Mouse (Mus musculus): ENCODE data around the gene Rnf168. TPM values are rescaled to one million over a fixed set of nuclear protein-coding genes. Genes with fewer than 3 reads are reported as not detected.

Gene Rnf168
- polyA plus RNA-seq, 1 experiment from 2014 or later = 25.5 TPM

DNA sequence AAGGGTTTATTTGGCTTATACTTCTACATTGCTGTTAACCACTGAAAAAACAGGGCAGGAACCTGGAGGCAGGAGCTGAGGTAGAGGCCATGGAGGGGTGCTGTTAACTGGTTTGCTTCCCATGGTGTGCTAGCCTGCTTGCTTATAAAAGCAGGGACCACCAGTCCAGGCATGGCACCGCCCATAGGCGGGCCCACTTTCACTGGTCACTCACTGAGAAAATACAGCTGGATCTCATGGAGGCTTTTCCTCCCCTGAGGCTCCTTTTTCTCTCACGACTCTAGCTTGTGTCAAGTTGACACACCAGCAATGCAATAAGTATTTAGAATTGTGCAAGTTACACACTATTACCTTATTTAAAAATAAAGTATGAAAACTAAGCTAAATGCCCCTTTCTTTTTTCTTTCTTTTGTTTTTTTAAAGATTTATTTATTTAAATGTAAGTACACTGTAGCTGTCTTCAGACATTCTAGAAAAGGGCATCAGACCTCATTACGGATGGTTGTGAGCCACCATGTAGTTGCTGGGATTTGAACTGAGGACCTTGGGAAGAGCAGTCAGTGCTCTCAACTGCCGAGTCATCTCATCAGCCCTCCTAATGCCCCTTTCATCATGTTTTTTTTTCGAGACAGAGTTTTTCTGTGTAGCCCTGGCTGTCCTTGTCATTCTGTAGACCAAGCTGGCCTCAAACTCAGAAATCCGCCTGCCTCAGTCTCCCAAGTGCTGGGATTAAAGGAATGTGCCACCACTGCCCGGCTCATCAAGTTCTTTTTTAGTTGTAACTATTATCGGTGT, 53.8 kb downstream of the Rnf168 start:
- Histone ChIP-seq H3K9me3 (replicated peaks) (no peaks in the 10 kb centered on the region), H3K27me3 (replicated peaks) (no peaks in the 10 kb centered on the region), H3K4me1 (peaks cover 26% of the 10 kb centered on the region), H3K27ac (replicated peaks) (peak overlapping the region; percentile 58; the same call in 1 of the 2 replicates), H3K36me3 (no peaks in the 10 kb centered on the region), H3K4me3 (replicated peaks) (peak overlapping the region; percentile 100), H3K9ac (replicated peaks) (no peak overlapping the region), H3K4me2 (peak overlapping the region; percentile 64)
- 56% methylated on average over 9 of the region's 9 CpGs for WGBS
- no peak for ATAC-seq (ENCODE audit: low FRiP score)

DNA sequence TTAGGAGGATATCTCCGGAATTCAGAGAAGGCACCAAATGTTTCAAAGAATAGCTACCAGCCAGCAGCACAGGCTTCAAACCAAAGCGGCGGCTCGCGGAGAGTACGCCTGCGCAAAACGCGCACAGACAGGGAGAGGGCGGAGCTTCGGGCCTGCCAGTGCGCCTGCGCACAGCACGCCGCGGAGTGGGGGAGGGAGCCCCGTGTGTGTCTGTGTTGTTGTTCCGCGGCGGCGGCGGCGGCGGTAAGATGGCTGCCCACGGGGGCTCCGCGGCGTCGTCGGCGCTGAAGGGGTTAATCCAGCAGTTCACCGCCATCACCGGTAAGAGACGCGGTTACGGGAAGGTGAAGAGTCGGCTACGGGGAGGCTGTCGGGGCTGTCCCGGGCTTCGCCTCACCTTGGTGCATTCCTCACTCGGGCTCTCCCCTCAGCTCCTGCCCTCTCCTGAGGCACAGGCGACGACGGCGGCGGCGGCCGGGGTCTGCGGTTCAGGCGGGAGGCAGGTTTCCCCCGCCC, 54.8 kb downstream of the Rnf168 start, which contains the start of gene Ubxn7:
Ubxn7 (plus strand) TSS at position 218 of the 516 bp plus-strand sequence.
- Histone ChIP-seq H3K9me3 (replicated peaks) (no peaks in the 10 kb centered on the region), H3K27ac (replicated peaks) (peak within 1 kb of the TSS; percentile 97), H3K4me2 (peak within 1 kb of the TSS; percentile 64), H3K9ac (replicated peaks) (peak within 1 kb of the TSS; percentile 98), H3K4me3 (replicated peaks) (peak within 1 kb of the TSS; percentile 100), H3K36me3 (no peaks in the 10 kb centered on the region), H3K4me1 (peaks cover 30% of the 10 kb centered on the region), H3K27me3 (replicated peaks) (no peaks in the 10 kb centered on the region)
- WGBS = under 1% methylated on average over 52 of the region's 52 CpGs
- ATAC-seq (ENCODE audit: low FRiP score) = peak; percentile 98

DNA sequence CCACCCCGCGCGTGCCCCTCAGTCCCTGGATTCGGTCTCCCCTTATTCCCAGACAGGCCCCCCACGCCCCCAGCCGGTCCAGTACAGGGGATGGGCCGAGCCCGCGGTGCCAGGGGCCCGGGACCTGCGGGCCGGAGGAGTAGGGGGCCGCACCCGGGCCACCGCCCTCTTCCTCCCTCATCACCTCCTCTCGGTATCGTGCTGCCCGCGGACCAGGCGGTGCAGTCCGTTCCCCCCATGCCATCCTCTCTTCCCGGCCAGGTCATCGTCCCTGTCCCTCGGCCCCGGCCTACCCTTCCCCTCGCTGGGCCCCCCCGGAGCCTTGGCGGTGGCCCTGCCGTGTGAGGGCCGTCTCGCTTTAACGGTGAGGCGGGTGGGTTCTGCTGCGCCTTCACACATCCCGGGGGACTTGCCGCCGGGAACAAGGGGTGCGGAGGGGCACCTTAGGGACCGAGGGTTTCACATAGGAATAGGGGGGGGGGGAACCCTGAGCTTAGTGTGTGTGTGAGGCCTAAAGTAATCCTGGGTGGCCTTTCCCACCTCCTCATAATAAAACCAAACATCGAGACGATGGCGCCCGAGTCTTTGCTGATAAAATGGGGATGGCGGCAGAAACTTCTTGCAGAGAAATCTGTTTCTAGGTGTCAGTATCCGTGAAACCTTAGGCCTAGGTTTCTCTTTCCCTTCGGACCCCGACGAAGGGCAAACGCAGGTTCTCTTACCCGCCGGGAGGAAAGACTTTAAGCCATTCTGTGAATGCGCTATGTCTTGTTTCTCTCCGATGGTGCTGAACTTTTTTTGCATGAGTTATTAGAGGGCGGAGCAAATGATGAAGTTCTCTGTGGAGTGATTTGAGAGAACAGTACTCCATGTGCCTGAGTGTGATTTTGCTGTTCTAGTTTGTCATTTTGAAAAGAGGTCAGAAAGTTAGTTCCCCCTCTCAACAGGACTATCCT, 55.6 kb downstream of the Rnf168 start:
- H3K9me3 ChIP-seq (replicated peaks) = no peaks in the 10 kb centered on the region
- H3K4me2 ChIP-seq = peak overlapping the region; percentile 64
- WGBS = under 1% methylated on average over 47 of the region's 54 CpGs
- peak; percentile 77 for ATAC-seq (ENCODE audit: low FRiP score)
- H3K27ac ChIP-seq (replicated peaks) = peak overlapping the region; percentile 97
- H3K4me3 ChIP-seq (replicated peaks) = peak overlapping the region; percentile 100
- H3K36me3 ChIP-seq = no peaks in the 10 kb centered on the region
- H3K4me1 ChIP-seq = peaks cover 30% of the 10 kb centered on the region
- H3K9ac ChIP-seq (replicated peaks) = peak overlapping the region; percentile 98
- H3K27me3 ChIP-seq (replicated peaks) = no peaks in the 10 kb centered on the region

DNA sequence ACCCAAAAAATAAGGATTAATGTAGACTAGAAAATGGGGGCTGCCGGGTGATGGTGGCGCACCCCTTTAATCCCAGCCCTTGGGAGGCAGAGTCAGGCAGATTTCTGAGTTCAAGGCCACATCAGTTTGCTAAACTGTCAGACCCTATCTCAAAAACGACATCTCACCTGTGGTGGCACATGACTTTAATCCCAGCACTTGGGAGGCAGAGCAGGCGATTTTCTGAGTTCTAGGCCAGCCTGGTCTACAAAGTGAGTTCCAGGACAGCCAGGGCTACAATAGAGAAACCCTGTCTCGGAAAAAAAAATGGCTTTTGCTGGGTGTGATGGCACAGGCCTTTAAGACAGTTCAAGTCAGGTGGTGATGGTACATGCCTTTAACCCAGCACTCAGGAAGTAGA, 57.9 kb downstream of the Rnf168 start:
- H3K27me3 ChIP-seq (replicated peaks) = no peaks in the 10 kb centered on the region
- H3K4me3 ChIP-seq (replicated peaks) = no peak overlapping the region
- no peak for ATAC-seq (ENCODE audit: low FRiP score)
- H3K27ac ChIP-seq (replicated peaks) = no peak overlapping the region
- H3K4me2 ChIP-seq = no peak overlapping the region
- H3K4me1 ChIP-seq = peaks cover 30% of the 10 kb centered on the region
- H3K9me3 ChIP-seq (replicated peaks) = no peaks in the 10 kb centered on the region
- H3K9ac ChIP-seq (replicated peaks) = no peak overlapping the region
- 93% methylated on average over 5 of the region's 5 CpGs for WGBS
- H3K36me3 ChIP-seq = no peaks in the 10 kb centered on the region

DNA sequence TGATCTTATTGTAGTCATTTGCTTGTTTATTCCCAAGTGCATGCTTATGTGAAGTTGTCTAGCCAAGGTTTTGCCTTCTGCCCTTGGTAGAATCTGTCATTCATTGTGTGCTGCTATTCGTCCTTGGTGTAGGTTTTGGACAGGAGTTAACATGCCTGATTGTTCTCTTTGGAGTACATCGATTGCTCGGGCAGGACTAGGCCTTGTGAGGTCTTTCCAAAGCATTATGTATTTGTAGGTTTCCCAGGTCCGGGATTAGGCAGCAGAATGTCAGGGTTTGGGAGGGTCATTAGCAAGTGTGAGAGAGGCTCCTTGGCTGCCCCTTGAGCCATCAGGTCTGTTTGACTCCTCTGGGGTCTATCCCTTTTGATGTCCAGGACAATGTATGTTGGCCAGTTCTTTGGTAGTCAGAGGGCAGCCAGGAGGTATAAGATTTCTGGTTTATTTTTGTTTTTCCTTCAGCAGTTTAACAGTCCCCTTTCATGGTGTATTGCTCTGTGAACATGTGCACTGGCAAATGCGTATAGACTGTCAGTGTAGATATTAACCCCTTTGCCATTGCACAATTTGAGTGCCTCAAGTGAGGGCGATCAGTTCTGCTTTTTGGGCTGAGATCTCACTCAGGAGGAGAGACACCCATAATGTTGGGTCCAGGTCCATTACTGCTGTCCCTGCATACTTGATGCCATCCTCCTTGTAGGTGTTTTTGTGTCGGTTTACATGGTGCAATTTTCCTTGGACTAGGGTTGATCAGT, 58.9 kb downstream of the Rnf168 start:
- Histone ChIP-seq H3K4me3 (replicated peaks) (no peak overlapping the region), H3K27me3 (replicated peaks) (no peaks in the 10 kb centered on the region), H3K36me3 (no peaks in the 10 kb centered on the region), H3K4me1 (peaks cover 26% of the 10 kb centered on the region), H3K27ac (replicated peaks) (no peak overlapping the region), H3K9me3 (replicated peaks) (no peaks in the 10 kb centered on the region), H3K9ac (replicated peaks) (no peak overlapping the region), H3K4me2 (no peak overlapping the region)
- 80% methylated on average over 7 of the region's 7 CpGs for WGBS
- no peak for ATAC-seq (ENCODE audit: low FRiP score)

DNA sequence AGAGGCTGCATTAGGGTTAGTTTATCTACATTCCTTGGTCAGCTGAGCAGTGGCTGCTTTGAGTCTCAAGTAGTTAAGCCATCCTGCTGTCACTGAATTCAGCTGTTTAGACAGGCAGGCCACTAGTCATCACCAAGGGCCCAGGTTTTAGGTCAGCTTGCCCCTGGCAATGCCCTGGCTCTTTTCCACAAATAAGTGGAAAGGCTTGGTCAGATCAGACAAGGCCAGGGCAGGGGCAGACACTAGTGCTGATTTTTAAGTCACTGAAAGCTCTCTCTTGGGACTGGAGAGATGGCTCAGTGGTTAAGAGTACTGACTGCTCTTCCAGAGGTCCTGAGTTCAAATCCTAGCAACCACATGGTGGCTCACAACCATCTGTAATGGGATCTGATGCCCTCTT, 59.7 kb downstream of the Rnf168 start:
- no peaks in the 10 kb centered on the region for H3K27me3 ChIP-seq (replicated peaks)
- no peak overlapping the region for H3K4me2 ChIP-seq

DNA sequence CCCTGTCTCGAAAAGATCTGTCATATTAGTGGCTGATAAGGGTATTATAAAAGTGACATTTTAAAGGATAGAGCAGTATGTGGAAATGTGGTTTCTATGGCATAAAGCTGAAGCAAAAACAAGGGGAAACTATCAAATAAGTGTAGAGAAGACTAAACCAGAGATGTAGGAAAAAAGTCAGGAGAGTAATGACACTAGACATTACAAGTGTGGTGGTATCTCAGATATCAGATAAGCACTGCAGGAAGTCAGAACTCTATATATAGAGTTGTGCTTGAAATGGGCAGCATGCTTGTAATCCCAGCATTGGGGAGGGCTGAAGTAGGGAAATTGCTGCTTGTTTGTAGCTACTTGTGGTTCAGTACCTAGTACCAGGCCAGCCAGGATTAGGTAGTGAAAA, 63.2 kb downstream of the Rnf168 start:
- no peaks in the 10 kb centered on the region for H3K36me3 ChIP-seq
- ATAC-seq (ENCODE audit: low FRiP score) = no peak
- no peak overlapping the region for H3K9ac ChIP-seq (replicated peaks)
- H3K4me1 ChIP-seq = peaks cover 10% of the 10 kb centered on the region
- no peak overlapping the region for H3K4me3 ChIP-seq (replicated peaks)
- H3K4me2 ChIP-seq = no peak overlapping the region
- H3K9me3 ChIP-seq (replicated peaks) = no peaks in the 10 kb centered on the region
- H3K27me3 ChIP-seq (replicated peaks) = no peaks in the 10 kb centered on the region
- 81% methylated on average over 1 of the region's 1 CpGs for WGBS
- no peak overlapping the region for H3K27ac ChIP-seq (replicated peaks)

More for the DNA sequence above, 59.7 kb downstream of the Rnf168 start:
- Histone ChIP-seq H3K9me3 (replicated peaks) (no peaks in the 10 kb centered on the region), H3K4me3 (replicated peaks) (no peak overlapping the region), H3K27ac (replicated peaks) (no peak overlapping the region), H3K9ac (replicated peaks) (no peak overlapping the region), H3K36me3 (no peaks in the 10 kb centered on the region), H3K4me1 (peaks cover 23% of the 10 kb centered on the region)
- no peak for ATAC-seq (ENCODE audit: low FRiP score)

DNA sequence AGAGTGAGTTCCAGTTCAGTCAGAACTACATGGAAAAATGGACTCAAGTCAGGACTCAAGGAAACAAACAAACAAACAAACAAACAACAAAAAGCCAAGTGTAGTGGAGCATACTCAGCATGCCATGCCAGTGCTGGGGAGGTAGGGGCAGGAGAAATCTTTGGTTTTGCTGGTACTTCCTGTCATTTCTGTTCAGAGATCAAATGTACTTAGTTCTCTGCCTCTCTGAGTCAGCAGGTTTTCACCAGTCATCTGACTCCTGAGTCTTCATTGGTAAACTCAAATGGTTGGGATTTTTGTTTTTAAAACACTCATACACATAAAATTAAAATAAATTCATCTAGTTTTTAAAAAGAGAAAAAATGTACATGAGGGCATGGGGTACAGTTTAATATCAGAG, 68.3 kb downstream of the Rnf168 start:
- no peak for ATAC-seq (ENCODE audit: low FRiP score)
- H3K27ac ChIP-seq (replicated peaks) = no peak overlapping the region
- no peak overlapping the region for H3K4me3 ChIP-seq (replicated peaks)

DNA sequence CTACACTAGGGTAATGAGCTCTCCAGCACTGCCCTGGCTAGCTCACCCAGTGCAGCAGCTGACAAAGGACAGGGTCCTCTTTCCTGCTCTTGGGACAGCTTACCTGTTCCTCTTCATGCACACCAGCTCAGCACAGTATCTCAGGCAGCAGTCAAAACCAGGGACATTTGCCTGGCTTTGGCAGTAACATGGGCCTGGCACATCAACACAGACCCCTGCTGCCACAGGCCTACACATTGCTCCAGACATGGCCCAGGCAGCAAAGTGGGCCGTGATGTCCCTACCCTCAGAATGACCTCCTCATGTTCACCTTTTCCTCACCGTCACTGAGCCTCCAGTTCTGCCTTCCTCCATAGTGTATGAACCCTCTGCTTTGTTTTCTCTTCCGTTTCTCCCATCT, 73.5 kb downstream of the Rnf168 start:
- no peak overlapping the region for H3K4me2 ChIP-seq
- no peaks in the 10 kb centered on the region for H3K4me1 ChIP-seq
- 95% methylated on average over 3 of the region's 3 CpGs for WGBS
- no peak overlapping the region for H3K9ac ChIP-seq (replicated peaks)
- no peak for ATAC-seq (ENCODE audit: low FRiP score)
- no peak overlapping the region for H3K27ac ChIP-seq (replicated peaks)
- no peak overlapping the region for H3K4me3 ChIP-seq (replicated peaks)
- H3K36me3 ChIP-seq = peaks cover 25% of the 10 kb centered on the region
- H3K9me3 ChIP-seq (replicated peaks) = no peaks in the 10 kb centered on the region
- no peaks in the 10 kb centered on the region for H3K27me3 ChIP-seq (replicated peaks)

More for the DNA sequence above, 68.3 kb downstream of the Rnf168 start:
- Histone ChIP-seq H3K9ac (replicated peaks) (no peak overlapping the region), H3K27me3 (replicated peaks) (no peaks in the 10 kb centered on the region), H3K36me3 (no peaks in the 10 kb centered on the region), H3K4me1 (no peaks in the 10 kb centered on the region), H3K9me3 (replicated peaks) (no peaks in the 10 kb centered on the region), H3K4me2 (no peak overlapping the region)

Measured in neural tube, embryonic 15.5 days (tissue).